Mouse (Mus musculus): ENCODE results near the gene Zmiz1.

Gene Zmiz1

GRCm38 (mm10) chr14:25710681-25711080 is 251.7 kb downstream of the Zmiz1 start:
- in situ Hi-C loops (cut with MboI, MseI) = loop anchor here (5.0 to 25.0 kb wide), 4 partner anchors 57 to 1476 kb away; partner anchors contain the start of genes Gm9780 (in 1 of the 2) and Zcchc24 (in 1 of the 2)

GRCm38 (mm10) chr14:25711177-25711576 is 252.2 kb downstream of the Zmiz1 start:
- in situ Hi-C loops (cut with MboI, MseI) = loop anchor here (5.0 to 25.0 kb wide), 4 partner anchors 56 to 1476 kb away; partner anchors contain the start of genes Gm9780 (in 1 of the 2) and Zcchc24 (in 1 of the 2)

GRCm38 (mm10) chr14:25711602-25712001 is 252.6 kb downstream of the Zmiz1 start:
- in situ Hi-C loops (cut with MboI, MseI) = loop anchor here (5.0 to 25.0 kb wide), 4 partner anchors 56 to 1477 kb away; partner anchors contain the start of genes Gm9780 (in 1 of the 2) and Zcchc24 (in 1 of the 2)

GRCm38 (mm10) chr14:25713443-25713842 is 254.5 kb downstream of the Zmiz1 start:
- in situ Hi-C loops (cut with MboI, MseI) = loop anchor here (5.0 to 25.0 kb wide), 4 partner anchors 54 to 1479 kb away; partner anchors contain the start of genes Gm9780 (in 1 of the 2) and Zcchc24 (in 1 of the 2)
